Mouse (Mus musculus) kidney, adult 2 months (tissue): Measurements from ENCODE around the gene Tdrd7.

Experiments
- CTCF ChIP-seq: fragments of 200-500 bp; conservative IDR thresholded peaks from 2 replicates; pipeline ENCODE4 v1.5.1; 2011; ENCODE audit warnings: low read depth, mild to moderate bottlenecking, control low read depth, low read length, moderate library complexity, mixed read lengths; ENCODE audit not compliant: insufficient read depth, insufficient read length
- POLR2A ChIP-seq: fragments of 200-500 bp; IDR thresholded peaks from one replicate; pipeline ENCODE4 v1.6.1; 2011; ENCODE audit warnings: low read depth, low read length, control low read depth

DNA sequence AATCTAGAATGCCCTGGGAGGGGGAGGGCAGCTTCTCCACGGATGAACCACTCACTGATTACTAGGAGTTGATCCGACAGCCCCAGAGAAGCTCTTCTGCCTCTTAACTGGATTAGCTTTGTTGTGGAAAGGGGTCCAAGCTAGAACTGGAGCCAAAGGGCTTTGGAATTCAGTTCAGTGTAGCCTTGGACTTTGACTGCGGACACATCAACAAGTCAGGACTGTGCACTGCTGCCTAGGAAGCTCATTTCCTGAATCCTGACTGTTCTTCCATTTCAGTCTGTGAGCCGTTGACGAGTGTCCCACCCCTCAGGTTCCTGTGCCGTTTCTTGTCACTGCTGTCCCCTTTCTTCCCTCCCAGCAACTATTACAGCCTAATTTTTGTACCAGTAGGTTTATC lies 1.6 kb downstream of the Tdrd7 start:
- TF ChIP-seq POLR2A = no peak
- TF ChIP-seq CTCF = no peak
